Mouse (Mus musculus) E14TG2a.4 (cell line): ENCODE data around the gene Mea1.

ENCODE experiments used
- H3K27me3 ChIP-seq: 2 replicates; pipeline ENCODE4 v1.6.1; 2014; ENCODE audit warnings: low read length, control low read depth; ENCODE audit not compliant: insufficient read depth
- H3K36me3 ChIP-seq: 2 replicates; pipeline ENCODE4 v1.6.1; 2014; ENCODE audit warnings: low read length, control low read depth; ENCODE audit not compliant: insufficient read depth
- H3K4me1 ChIP-seq: replicated peaks from 2 replicates; pipeline ENCODE4 v1.6.1; 2014; ENCODE audit warnings: low read depth, low read length, control low read depth
- H3K4me3 ChIP-seq: replicated peaks from 2 replicates; pipeline ENCODE4 v1.5.1; 2014; ENCODE audit warnings: mild to moderate bottlenecking, low read length
- H3K9me3 ChIP-seq: 2 replicates; pipeline ENCODE4 v1.6.1; 2014; ENCODE audit warnings: low read length, control low read depth
- CTCF ChIP-seq: conservative IDR thresholded peaks from 2 replicates; pipeline ENCODE4 v1.5.1; 2014; ENCODE audit warnings: low read length
- NANOG ChIP-seq: IDR thresholded peaks from 2 replicates; pipeline ENCODE4 v1.6.1; 2014; ENCODE audit warnings: borderline replicate concordance, low read length, mixed read lengths
- POU5F1 ChIP-seq: IDR thresholded peaks from 2 replicates; pipeline ENCODE4 v1.6.1; 2014; ENCODE audit warnings: low read length, borderline replicate concordance

The Mea1 gene

GRCm38 (mm10) chr17:46645561-46646321 is 32.9 kb upstream of the Mea1 start, which contains the start of the genes Klc4 and Mrpl2:
Gene Klc4, minus strand, starts transcription at chr17:46646022.
Gene Mrpl2, plus strand, starts transcription at chr17:46646229.
- peak within 1 kb of the TSS; percentile 98 for H3K4me3 ChIP-seq
- no peaks in the 10 kb centered on the region for H3K27me3 ChIP-seq
- TF ChIP-seq CTCF: no peak
- H3K4me1 ChIP-seq: peaks cover 58% of the 10 kb centered on the region
- H3K36me3 ChIP-seq: peaks cover 37% of the 10 kb centered on the region
- no peaks in the 10 kb centered on the region for H3K9me3 ChIP-seq

GRCm38 (mm10) chr17:46646322-46646662 is 32.3 kb upstream of the Mea1 start:
- Histone ChIP-seq H3K36me3 (peaks cover 33% of the 10 kb centered on the region), H3K4me3 (peak overlapping the region; percentile 98), H3K27me3 (no peaks in the 10 kb centered on the region), H3K9me3 (no peaks in the 10 kb centered on the region), H3K4me1 (peaks cover 63% of the 10 kb centered on the region)
- TF ChIP-seq CTCF: no peak
- no peak for TF ChIP-seq NANOG
- no peak for TF ChIP-seq POU5F1

- TF ChIP-seq CTCF: no peak
- TF ChIP-seq NANOG: no peak
- no peak for TF ChIP-seq POU5F1
- Histone ChIP-seq H3K36me3 (peaks cover 33% of the 10 kb centered on the region), H3K27me3 (peaks cover under 1% of the 10 kb centered on the region; the same call in 1 of the 2 replicates)
Measured at GRCm38 (mm10) chr17:46647279-46647678, 31.3 kb upstream of the Mea1 start.

GRCm38 (mm10) chr17:46648436-46648835 is 30.2 kb upstream of the Mea1 start:
- peaks cover 75% of the 10 kb centered on the region for H3K4me1 ChIP-seq

More at GRCm38 (mm10) chr17:46647279-46647678, 31.3 kb upstream of the Mea1 start:
- Histone ChIP-seq H3K4me3 (peak overlapping the region; percentile 98), H3K4me1 (peaks cover 67% of the 10 kb centered on the region), H3K9me3 (no peaks in the 10 kb centered on the region)

GRCm38 (mm10) chr17:46649811-46650210 is 28.8 kb upstream of the Mea1 start:
- Histone ChIP-seq H3K4me1 (peaks cover 77% of the 10 kb centered on the region), H3K27me3 (peaks cover 3% of the 10 kb centered on the region; the same call in 1 of the 2 replicates), H3K36me3 (peaks cover 57% of the 10 kb centered on the region), H3K9me3 (no peaks in the 10 kb centered on the region), H3K4me3 (peak overlapping the region; percentile 86)
- TF ChIP-seq CTCF (no peak), NANOG (no peak), POU5F1 (no peak)

More at GRCm38 (mm10) chr17:46648436-46648835, 30.2 kb upstream of the Mea1 start:
- no peak for TF ChIP-seq NANOG
- no peak for TF ChIP-seq CTCF
- no peak for TF ChIP-seq POU5F1
- H3K9me3 ChIP-seq: no peaks in the 10 kb centered on the region
- H3K27me3 ChIP-seq: peaks cover 3% of the 10 kb centered on the region; the same call in 1 of the 2 replicates
- peaks cover 43% of the 10 kb centered on the region for H3K36me3 ChIP-seq
- no peak overlapping the region for H3K4me3 ChIP-seq

- peaks cover 3% of the 10 kb centered on the region; the same call in 1 of the 2 replicates for H3K27me3 ChIP-seq
- peaks cover 60% of the 10 kb centered on the region for H3K36me3 ChIP-seq
- no peaks in the 10 kb centered on the region for H3K9me3 ChIP-seq
- no peak for TF ChIP-seq POU5F1
- no peak for TF ChIP-seq NANOG
- TF ChIP-seq CTCF: no peak
- H3K4me1 ChIP-seq: peaks cover 73% of the 10 kb centered on the region
- H3K4me3 ChIP-seq: peak within 1 kb of the TSS; percentile 86
Measured at GRCm38 (mm10) chr17:46650232-46651031, 28.2 kb upstream of the Mea1 start, which contains the start of gene Cul7. Gene Cul7, plus strand, starts transcription at chr17:46650337.

- Histone ChIP-seq H3K9me3 (no peaks in the 10 kb centered on the region), H3K36me3 (peaks cover 69% of the 10 kb centered on the region), H3K4me1 (peaks cover 81% of the 10 kb centered on the region), H3K27me3 (peaks cover 3% of the 10 kb centered on the region; the same call in 1 of the 2 replicates), H3K4me3 (peak overlapping the region; percentile 86)
- TF ChIP-seq CTCF: no peak
- TF ChIP-seq POU5F1: no peak
- no peak for TF ChIP-seq NANOG
Measured at GRCm38 (mm10) chr17:46651292-46651691, 27.3 kb upstream of the Mea1 start.
